Mouse (Mus musculus) naive thymus-derived CD4-positive, alpha-beta T cell, adult 5 months (primary cell): ENCODE results near the gene Tmem223. TPM values are rescaled to one million over a fixed set of nuclear protein-coding genes. Genes with fewer than 3 reads are reported as not detected.

Experiments
- polyA plus RNA-seq: library from polyadenylated mRNA; unstranded; fragments of 100-300 nt; shearing (Covaris generic); gene quantifications from one replicate; pipeline ENCODE4 v1.2.1, GENCODE M21; 2017

Tmem223 gene
- 38.8 TPM for polyA plus RNA-seq

GRCm38 (mm10) chr19:8770567-8771270 is at the start of gene Tmem223:
Tmem223 (plus strand) TSS chr19:8770996.

GRCm38 (mm10) chr19:8722907-8723573 is 47.8 kb upstream of the Tmem223 start, which contains the start of gene Slc3a2:
Slc3a2 (minus strand) TSS chr19:8723369.

DNA sequence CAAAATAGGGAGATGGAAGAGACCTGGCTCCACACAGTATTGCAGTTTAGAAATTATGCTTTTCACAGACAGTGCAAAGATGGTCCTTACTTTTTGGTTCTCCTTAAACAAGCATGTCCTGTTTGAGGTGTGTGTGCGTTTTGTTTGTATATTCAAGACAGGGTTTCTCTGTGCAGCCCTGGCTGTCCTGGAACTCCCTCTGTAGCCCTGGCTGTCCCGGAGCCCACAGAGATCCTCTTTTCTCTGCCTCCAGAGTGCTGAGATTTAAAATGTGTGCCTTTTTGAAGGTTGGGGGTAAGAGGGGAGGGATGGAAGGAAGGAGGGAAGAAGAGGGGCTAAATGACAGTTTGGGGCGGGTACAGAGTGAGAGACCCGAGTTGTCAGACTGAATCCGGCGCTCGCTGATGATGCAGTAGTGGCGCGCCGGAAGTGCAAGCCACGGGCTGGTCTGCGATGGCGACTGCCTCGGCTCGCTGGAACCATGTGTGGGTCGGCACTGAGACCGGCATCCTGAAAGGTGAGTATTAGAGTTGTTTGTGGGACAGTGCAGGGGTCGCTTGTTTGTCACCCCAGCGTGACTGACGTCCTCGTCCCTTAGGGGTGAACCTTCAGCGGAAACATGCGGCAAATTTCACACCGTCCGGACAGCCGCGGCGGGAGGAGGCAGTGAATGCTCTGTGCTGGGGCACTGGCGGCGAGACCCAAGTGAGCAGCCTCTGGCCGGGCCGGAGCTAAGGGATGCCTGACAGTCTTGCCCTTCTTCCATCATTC is 35.2 kb upstream of the Tmem223 start, which contains the start of gene Wdr74:
TSS of gene Wdr74 (plus strand) at position 439 of the 771 bp plus-strand sequence.

DNA sequence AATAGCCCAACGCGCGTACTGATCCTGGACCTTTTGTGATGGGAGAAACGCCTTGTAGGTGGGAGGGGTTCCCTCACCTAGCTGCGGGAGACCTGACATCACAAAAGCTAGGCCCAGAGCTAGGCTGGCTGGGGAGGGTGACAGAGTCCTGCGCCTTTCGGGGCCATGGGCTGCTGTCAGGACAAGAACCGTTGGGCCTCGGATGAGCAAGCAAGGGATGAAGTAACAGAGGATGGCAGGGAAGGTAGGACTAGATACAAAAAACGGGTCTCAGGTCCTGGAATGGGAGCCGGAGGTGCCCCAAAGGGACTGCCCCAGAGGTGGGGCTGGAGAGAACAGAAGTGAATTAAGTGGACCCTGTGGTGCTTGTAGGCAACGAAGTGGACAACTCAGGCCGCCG is 30.2 kb upstream of the Tmem223 start, which contains the start of gene 1700092M07Rik:
TSS of gene 1700092M07Rik (plus strand) at position 116 of the 400 bp plus-strand sequence.

DNA sequence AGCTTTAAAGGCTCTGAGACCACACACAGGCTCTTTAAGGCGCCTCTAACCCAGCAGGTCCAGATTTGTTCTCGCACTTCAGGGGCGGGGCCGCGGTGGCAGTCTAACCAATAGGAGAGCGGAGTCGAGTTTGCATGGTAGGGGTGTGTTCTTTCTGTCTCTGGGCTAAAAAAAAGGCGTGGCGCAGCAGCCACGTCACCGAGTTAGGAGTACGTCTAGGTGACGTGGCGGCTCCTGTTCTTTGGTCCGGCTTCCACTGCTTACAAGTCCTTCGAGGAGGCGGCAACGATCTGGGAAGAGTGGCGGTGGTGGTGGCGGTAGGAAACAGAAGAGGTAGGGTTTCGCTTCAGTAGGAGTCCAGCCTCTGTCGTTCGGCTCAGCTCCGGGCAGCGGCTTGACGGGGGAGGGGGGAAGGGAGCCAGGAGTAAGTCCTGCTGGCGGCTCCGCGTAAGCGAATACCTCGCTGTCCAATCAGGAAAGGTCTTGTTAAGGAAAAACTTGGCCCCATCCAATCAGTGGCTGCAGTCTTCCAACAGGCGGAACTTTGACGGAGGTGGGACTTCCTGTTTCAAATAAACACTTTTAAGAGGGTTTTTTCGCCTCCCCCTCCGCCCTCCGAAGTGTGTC is 29.4 kb upstream of the Tmem223 start, which contains the start of gene Stx5a:
TSS of gene Stx5a (plus strand) at position 171 of the 627 bp plus-strand sequence.

DNA sequence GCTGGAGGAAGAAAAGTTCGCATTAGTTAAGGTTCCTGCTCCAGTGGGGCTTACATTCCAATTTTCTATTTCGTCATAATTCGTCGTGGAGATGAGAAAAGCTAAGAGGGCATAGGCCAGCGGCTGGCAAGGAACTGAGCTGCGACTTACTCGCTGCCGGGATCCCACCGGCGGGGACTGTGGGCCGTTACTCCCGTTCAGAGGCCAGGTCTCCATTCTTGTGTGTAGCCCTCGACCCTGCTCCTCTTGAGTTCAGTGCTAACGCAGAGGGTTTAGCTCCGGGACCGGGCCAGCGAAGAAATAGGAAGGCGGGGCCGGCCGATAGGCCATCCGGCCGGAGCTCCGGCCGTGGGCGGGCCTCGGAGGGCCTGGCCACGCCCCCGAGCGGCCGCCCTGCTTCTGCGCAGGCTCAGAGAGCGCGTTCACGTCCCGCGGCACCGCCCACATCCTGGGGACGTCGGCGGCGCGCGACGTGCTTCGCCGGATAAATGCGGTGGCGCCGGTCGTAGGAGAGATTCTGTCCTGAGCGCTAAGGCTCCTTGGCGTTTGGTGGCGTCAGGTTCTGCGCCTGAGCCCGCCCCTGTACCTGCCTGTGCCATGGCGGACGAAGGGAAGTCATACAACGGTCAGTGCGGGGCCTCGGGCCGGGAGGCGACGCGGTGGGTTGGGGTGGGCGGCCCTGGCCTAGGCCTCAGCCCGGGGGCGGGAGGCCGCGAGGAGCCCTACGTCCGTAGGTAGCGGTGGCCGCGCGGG is 14.0 kb upstream of the Tmem223 start, which contains the start of gene Nxf1:
TSS of gene Nxf1 (plus strand) at position 439 of the 753 bp plus-strand sequence.

GRCm38 (mm10) chr19:8774086-8774835 is 3.5 kb downstream of the Tmem223 start, which contains the start of gene Tmem179b:
Tmem179b (minus strand) TSS chr19:8774467.

DNA sequence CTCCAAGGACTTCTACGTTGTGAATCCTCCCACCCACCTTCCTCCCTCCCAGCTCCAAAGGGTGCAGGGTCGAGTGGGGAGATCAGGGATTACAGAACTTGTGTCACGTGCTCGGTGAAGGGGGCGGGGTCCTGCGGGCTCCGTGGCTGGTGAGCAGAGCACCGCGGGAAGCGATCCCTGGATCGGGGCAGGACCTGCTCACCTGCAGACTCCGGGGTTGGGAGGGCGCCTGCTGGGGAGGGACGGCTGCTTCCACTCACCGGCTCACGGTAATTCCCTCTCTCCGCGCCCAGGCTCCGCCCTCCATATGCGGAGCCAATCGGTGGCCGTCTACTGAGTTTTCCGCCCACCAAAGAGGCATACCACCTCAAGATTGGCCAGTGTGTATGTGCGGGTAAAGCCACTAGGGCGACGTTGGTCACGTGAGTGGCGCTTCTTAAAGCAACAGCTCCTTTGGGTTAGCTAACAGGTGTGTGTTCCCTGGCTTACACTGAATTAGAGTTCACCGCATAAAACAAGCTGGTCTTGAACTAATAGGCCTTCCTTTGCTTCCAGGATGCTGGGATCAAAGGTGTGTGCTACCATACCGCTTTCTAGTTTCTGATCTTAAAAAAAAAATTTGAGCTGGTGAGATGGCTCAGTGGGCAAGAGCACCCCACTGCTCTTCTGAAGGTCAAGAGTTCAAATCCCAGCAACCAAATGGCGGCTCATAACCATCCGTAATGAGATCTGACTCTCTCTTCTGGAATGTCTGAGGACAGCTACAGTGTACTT is 15.4 kb downstream of the Tmem223 start, which contains the start of gene Taf6l:
TSS of gene Taf6l (minus strand) at position 410 of the 774 bp plus-strand sequence.

GRCm38 (mm10) chr19:8798264-8798946 is 27.6 kb downstream of the Tmem223 start, which contains the start of gene Polr2g:
Polr2g (minus strand) TSS chr19:8798577.

GRCm38 (mm10) chr19:8802130-8802821 is 31.5 kb downstream of the Tmem223 start, which contains the start of gene Zbtb3:
Zbtb3 (plus strand) TSS chr19:8802555.

GRCm38 (mm10) chr19:8818801-8819595 is 48.2 kb downstream of the Tmem223 start, which contains the start of gene Ttc9c:
Ttc9c (minus strand) TSS chr19:8819333.

DNA sequence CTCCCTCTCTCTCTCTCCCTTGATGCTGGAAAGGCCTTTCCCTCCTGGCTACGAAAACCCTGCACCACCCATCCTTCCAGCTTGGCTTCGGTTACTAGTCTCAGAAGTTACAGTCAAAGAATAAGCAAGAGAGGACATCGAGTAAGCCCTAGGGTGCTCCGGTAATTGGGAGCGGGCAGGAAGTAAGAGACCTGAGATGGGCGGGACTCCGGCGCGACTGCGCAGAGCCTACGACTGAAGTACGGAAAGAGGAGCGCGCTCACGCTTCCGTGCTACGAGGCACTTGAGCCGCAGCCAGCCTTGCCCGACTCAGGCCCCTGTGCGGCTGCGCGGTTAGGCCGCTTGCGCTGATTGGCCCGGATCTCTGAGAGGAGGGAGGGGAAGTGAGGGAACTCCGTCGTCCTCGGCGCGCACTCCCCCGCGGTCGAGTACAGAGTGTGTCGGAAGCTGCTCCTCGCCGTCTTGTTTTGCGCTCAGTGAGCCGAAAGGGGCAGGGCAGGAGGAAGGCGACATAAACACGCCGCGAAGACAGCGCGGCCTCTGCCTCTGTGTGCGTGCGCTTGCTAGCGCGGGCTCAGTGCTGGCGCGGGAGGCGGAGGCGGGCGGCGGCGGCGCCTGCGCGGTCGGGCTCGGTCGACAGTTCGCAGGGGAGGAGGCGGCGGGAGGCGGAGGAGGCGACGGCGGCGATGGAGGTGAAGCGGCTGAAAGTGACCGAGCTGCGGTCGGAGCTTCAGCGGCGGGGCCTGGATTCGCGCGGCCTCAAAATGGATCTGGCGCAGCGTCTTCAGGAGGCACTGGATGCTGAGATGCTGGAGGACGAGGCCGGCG is 49.0 kb downstream of the Tmem223 start, which contains the start of gene Hnrnpul2:
TSS of gene Hnrnpul2 (plus strand) at position 415 of the 828 bp plus-strand sequence.

